Mouse (Mus musculus) kidney, adult 2 months (tissue): ENCODE results near the gene Mical3. TPM values are rescaled to one million over a fixed set of nuclear protein-coding genes. Genes with fewer than 3 reads are reported as not detected.
A peak's percentile ranks its signal among the peaks of the same experiment; 100 is the strongest.

ENCODE experiments used
- DNase-seq: peaks from one replicate; pipeline ENCODE4 v3.0.0; 2021
- H3K27ac ChIP-seq: fragments of 200-500 bp; 2 replicates; pipeline ENCODE4 v1.5.1; 2012; ENCODE audit warnings: low read depth, low read length, control low read depth, inconsistent platforms; ENCODE audit not compliant: insufficient read depth
- H3K27me3 ChIP-seq: fragments of 200-500 bp; replicated peaks from 2 replicates; pipeline ENCODE4 v1.6.1; 2012; ENCODE audit warnings: mild to moderate bottlenecking, moderate library complexity, low read length, inconsistent platforms; ENCODE audit not compliant: control insufficient read depth, insufficient read depth
- H3K36me3 ChIP-seq: fragments of 200-500 bp; 2 replicates; pipeline ENCODE4 v1.6.1; 2012; ENCODE audit warnings: mild to moderate bottlenecking, moderate library complexity, low read length, inconsistent platforms; ENCODE audit not compliant: control insufficient read depth, insufficient read depth
- H3K4me1 ChIP-seq: fragments of 200-500 bp; 2 replicates; pipeline ENCODE4 v1.6.1; 2011; ENCODE audit warnings: low read length; ENCODE audit not compliant: control insufficient read depth, insufficient read depth
- H3K4me3 ChIP-seq: fragments of 200-500 bp; 2 replicates; pipeline ENCODE4 v1.5.1; 2011; ENCODE audit warnings: mild to moderate bottlenecking, low read depth, low read length, control low read depth; ENCODE audit not compliant: insufficient read depth
- CTCF ChIP-seq: fragments of 200-500 bp; conservative IDR thresholded peaks from 2 replicates; pipeline ENCODE4 v1.5.1; 2011; ENCODE audit warnings: low read depth, mild to moderate bottlenecking, control low read depth, low read length, moderate library complexity, mixed read lengths; ENCODE audit not compliant: insufficient read depth, insufficient read length
- POLR2A ChIP-seq: fragments of 200-500 bp; IDR thresholded peaks from one replicate; pipeline ENCODE4 v1.6.1; 2011; ENCODE audit warnings: low read depth, low read length, control low read depth
- WGBS: fragments of 180-500 bp; shearing (Covaris S2); methylation state at CpG from one replicate; pipeline ENCODE4 v1.1.7; 2018; 5-methylcytosine and 5-hydroxymethylcytosine counted together
- polyA plus RNA-seq: library from polyadenylated mRNA; depleted of rRNA; stranded (reverse); fragments of >200 nt; gene quantifications from 2 replicates; pipeline ENCODE4 v1.2.3, GENCODE M21; 2012

The Mical3 gene
- polyA plus RNA-seq, 1 experiment, result 16.1 TPM

GRCm38 (mm10) chr6:121072615-121073014, 58.2 kb downstream of the Mical3 start:
- no peaks in the 10 kb centered on the region for H3K36me3 ChIP-seq
- no peaks in the 10 kb centered on the region for H3K27me3 ChIP-seq
- H3K27ac ChIP-seq, result no peak overlapping the region
- WGBS, result 84% methylated on average over 2 of the region's 2 CpGs
- TF ChIP-seq CTCF (no peak), POLR2A (no peak)
- no peak for DNase-seq
- peaks cover 18% of the 10 kb centered on the region for H3K4me1 ChIP-seq
- H3K4me3 ChIP-seq, result no peak overlapping the region

GRCm38 (mm10) chr6:121070584-121071230, 60.1 kb downstream of the Mical3 start:
- 70% methylated on average over 9 of the region's 9 CpGs for WGBS
- no peaks in the 10 kb centered on the region for H3K27me3 ChIP-seq
- no peaks in the 10 kb centered on the region for H3K36me3 ChIP-seq
- H3K27ac ChIP-seq, result no peak overlapping the region
- TF ChIP-seq POLR2A, result no peak
- TF ChIP-seq CTCF, result no peak
- no peak overlapping the region for H3K4me3 ChIP-seq
- H3K4me1 ChIP-seq, result peaks cover 34% of the 10 kb centered on the region
- DNase-seq, result peak; percentile 50

GRCm38 (mm10) chr6:121069156-121069555, 61.6 kb downstream of the Mical3 start:
- H3K4me1 ChIP-seq, result peaks cover 34% of the 10 kb centered on the region
- TF ChIP-seq POLR2A, result no peak
- no peak for TF ChIP-seq CTCF
- no peak overlapping the region for H3K4me3 ChIP-seq
- no peak for DNase-seq
- H3K27me3 ChIP-seq, result no peaks in the 10 kb centered on the region
- WGBS, result 69% methylated on average over 8 of the region's 8 CpGs
- H3K27ac ChIP-seq, result no peak overlapping the region
- no peaks in the 10 kb centered on the region for H3K36me3 ChIP-seq

- no peak for DNase-seq
- Histone ChIP-seq H3K36me3 (no peaks in the 10 kb centered on the region), H3K27ac (peak overlapping the region; percentile 4; the same call in 1 of the 2 replicates), H3K4me1 (peaks cover 41% of the 10 kb centered on the region), H3K27me3 (no peaks in the 10 kb centered on the region), H3K4me3 (no peak overlapping the region)
- 46% methylated on average over 7 of the region's 7 CpGs for WGBS
- no peak for TF ChIP-seq CTCF
- no peak for TF ChIP-seq POLR2A
Measured at GRCm38 (mm10) chr6:121068087-121068464, 62.7 kb downstream of the Mical3 start.

GRCm38 (mm10) chr6:121067426-121068086, 63.2 kb downstream of the Mical3 start:
- TF ChIP-seq CTCF (no peak), POLR2A (no peak)
- Histone ChIP-seq H3K4me3 (no peak overlapping the region), H3K4me1 (peaks cover 43% of the 10 kb centered on the region), H3K36me3 (no peaks in the 10 kb centered on the region), H3K27me3 (no peaks in the 10 kb centered on the region), H3K27ac (peak overlapping the region; percentile 11)
- DNase-seq, result peak; percentile 88
- 29% methylated on average over 11 of the region's 11 CpGs for WGBS

GRCm38 (mm10) chr6:121066761-121067160, 64.0 kb downstream of the Mical3 start:
- Histone ChIP-seq H3K4me1 (peaks cover 47% of the 10 kb centered on the region), H3K4me3 (no peak overlapping the region), H3K27me3 (no peaks in the 10 kb centered on the region), H3K36me3 (no peaks in the 10 kb centered on the region), H3K27ac (peak overlapping the region; percentile 11; the same call in 1 of the 2 replicates)
- no peak for DNase-seq
- WGBS, result 36% methylated on average over 6 of the region's 6 CpGs
- TF ChIP-seq POLR2A (no peak), CTCF (no peak)

GRCm38 (mm10) chr6:121064356-121065015, 66.3 kb downstream of the Mical3 start:
- Histone ChIP-seq H3K4me1 (peaks cover 42% of the 10 kb centered on the region), H3K36me3 (no peaks in the 10 kb centered on the region), H3K4me3 (no peak overlapping the region), H3K27ac (peak overlapping the region; percentile 42), H3K27me3 (no peaks in the 10 kb centered on the region)
- TF ChIP-seq POLR2A, result no peak
- no peak for TF ChIP-seq CTCF
- 43% methylated on average over 17 of the region's 17 CpGs for WGBS
- DNase-seq, result peak; percentile 60
